ENCODE assay signal across 7 mouse cellular contexts in genomic region chr5:23042862-23043261, GRCm38 (mm10).
"Had no signal": no experiment of that assay in that cellular context is flagged by ENCODE, and none has a peak within 500 bp of the region (broad histone marks: within the 10 kb centered on the region; RNA-seq: fewer than 3 reads in every experiment).

No protein-coding gene starts in this region.

- DNase-seq: kidney, postnatal 10 days; lung, adult 2 months; lung, postnatal 36 days; right cerebral cortex, postnatal 4 days; spleen, adult 18-20 months; thymus, adult 2 months; thymus, postnatal 25 days had no signal
